Comparison of ENCODE assay signal across 7 mouse cellular contexts in genomic region chr2:152615563-152615962, GRCm38 (mm10). TPM values are rescaled to one million over a fixed set of nuclear protein-coding genes. Genes with fewer than 3 reads are reported as not detected.
DNase-seq lines count a peak whose midpoint lies in the region; ATAC-seq and TF ChIP-seq lines count a peak whose summit lies in the region.

No protein-coding gene starts in this region.

- POLR2A ChIA-PET in Patski (lab: Charles Lee) = no interaction called here

- no peak for TF ChIP-seq POLR2A in cortical plate, adult 2 months (IDR thresholded peaks at IDR 0.05; ENCODE audit: extremely low read depth, insufficient read depth, low read length)
- TF ChIP-seq POLR2A in lung, adult 2 months (IDR thresholded peaks at IDR 0.05; ENCODE audit: borderline replicate concordance, extremely low read depth, low read depth, low read length) = no peak

- no peak overlapping the region for H3K9ac ChIP-seq in heart, embryonic 15.5 days

- CTCF ChIA-PET in Patski (lab: Charles Lee) = interaction anchor here (0.6 to 3.7 kb wide), 19 partner anchors 9 to 168 kb away, joined by 3 to 23 read pairs (median 4); partner anchors contain the start of genes Defb36 and H13

- TF ChIP-seq CTCF in Patski (IDR thresholded peaks at IDR 0.05) = peak; percentile 89
- peak; percentile 89 for TF ChIP-seq CTCF in cortical plate, adult 2 months (IDR thresholded peaks at IDR 0.05; ENCODE audit: extremely low read depth, insufficient read depth, low read length)
- TF ChIP-seq CTCF in lung, adult 2 months (IDR thresholded peaks at IDR 0.05; ENCODE audit: insufficient read depth, low read length) = peak; percentile 61

- H3K4me1 ChIP-seq in cortical plate, adult 2 months (ENCODE audit: control insufficient read depth, insufficient read depth, low read length) = no peaks in the 10 kb centered on the region
- no peaks in the 10 kb centered on the region for H3K4me1 ChIP-seq in heart, embryonic 15.5 days (replicated peaks)
- no peaks in the 10 kb centered on the region for H3K4me1 ChIP-seq in lung, adult 2 months (ENCODE audit: control insufficient read depth, insufficient read depth, low read length)

- no peaks in the 10 kb centered on the region for H3K27me3 ChIP-seq in Patski
- H3K27me3 ChIP-seq in heart, embryonic 15.5 days = no peaks in the 10 kb centered on the region

- no peak overlapping the region for H3K27ac ChIP-seq in cortical plate, adult 2 months (ENCODE audit: insufficient read depth, low read length)
- no peak overlapping the region for H3K27ac ChIP-seq in heart, embryonic 15.5 days

- DNase-seq in CD8-positive naive resting alpha-beta T cell, adult 2 months (ENCODE audit: low read depth in 2 of 2, low spot score in 2 of 2) = peak; percentile 7 to 21
- DNase-seq in Patski (ENCODE audit: low read depth, low spot score) = peak; percentile 31
- DNase-seq in kidney, postnatal 36 days = peak; percentile 66 to 78
- no peak for DNase-seq in lung, adult 2 months
- DNase-seq in ovary, postnatal 36 days (ENCODE audit: low spot score) = peak; percentile 30

- no peaks in the 10 kb centered on the region for H3K9me3 ChIP-seq in heart, embryonic 15.5 days (replicated peaks)

- WGBS in heart, embryonic 15.5 days = 7% methylated on average over 7 of the region's 7 CpGs
- 14% methylated on average over 7 of the region's 7 CpGs for WGBS in lung, adult 2 months

- H3K36me3 ChIP-seq in heart, embryonic 15.5 days = no peaks in the 10 kb centered on the region

- no peak overlapping the region for H3K4me3 ChIP-seq in cortical plate, adult 2 months (ENCODE audit: insufficient read depth, low read length)
- H3K4me3 ChIP-seq in heart, embryonic 15.5 days = no peak overlapping the region
- H3K4me3 ChIP-seq in lung, adult 2 months (replicated peaks; ENCODE audit: extremely low read depth, low read depth, low read length) = no peak overlapping the region

- in situ Hi-C loops in Patski (cut with MboI; ENCODE audit: low pct_unique_long_range_greater_than_20kb) = loop anchor here (5.0 to 10.0 kb wide), 3 partner anchors 42 to 217 kb away; partner anchors contain the start of gene Bcl2l1

- ATAC-seq in Patski = peak; percentile 69
- ATAC-seq in heart, embryonic 15.5 days (replicated peaks; ENCODE audit: insufficient number of reproducible peaks, insufficient read depth, low FRiP score, low read depth) = peak; percentile 66; the same call in 1 of the 2 replicates

- no peak overlapping the region for H3K4me2 ChIP-seq in heart, embryonic 15.5 days

RNA-seq across cellular contexts. Expression of gene Defb25, which starts 7.3 kb away (rescaled TPM):
- polyA plus RNA-seq in Patski (2021) = not detected
- polyA plus RNA-seq in cortical plate, adult 2 months (2012; rRNA removed) = not detected in 2 replicates
- 0.77 and 0.86 TPM in 2 replicates for polyA plus RNA-seq in heart, embryonic 15.5 days (2015; fragmentation: Nextera tagmentation; extraction: Ambion mirVana)
- polyA plus RNA-seq in lung, adult 2 months (2012; rRNA removed) = 1.1 TPM in 1 of 2 replicates, not detected in the other

RNA-seq across cellular contexts. Expression of gene Rem1, which starts 11.2 kb away (rescaled TPM):
- polyA plus RNA-seq in Patski (2021) = not detected
- polyA plus RNA-seq in cortical plate, adult 2 months (2012; rRNA removed) = 0.78 and 0.90 TPM in 2 replicates
- polyA plus RNA-seq in heart, embryonic 15.5 days (2015; fragmentation: Nextera tagmentation; extraction: Ambion mirVana) = 12.1 and 12.7 TPM in 2 replicates
- 12.4 and 16.2 TPM in 2 replicates for polyA plus RNA-seq in lung, adult 2 months (2012; rRNA removed)

RNA-seq across cellular contexts. Expression of gene Defb36, which starts 11.4 kb away (rescaled TPM):
- not detected for polyA plus RNA-seq in Patski (2021)
- polyA plus RNA-seq in cortical plate, adult 2 months (2012; rRNA removed) = not detected in 2 replicates
- not detected in 2 replicates for polyA plus RNA-seq in heart, embryonic 15.5 days (2015; fragmentation: Nextera tagmentation; extraction: Ambion mirVana)
- polyA plus RNA-seq in lung, adult 2 months (2012; rRNA removed) = not detected in 2 replicates

RNA-seq across cellular contexts. Expression of gene Defb45, which starts 16.4 kb away (rescaled TPM):
- not detected for polyA plus RNA-seq in Patski (2021)
- polyA plus RNA-seq in cortical plate, adult 2 months (2012; rRNA removed) = not detected in 2 replicates
- polyA plus RNA-seq in heart, embryonic 15.5 days (2015; fragmentation: Nextera tagmentation; extraction: Ambion mirVana) = not detected in 2 replicates
- not detected in 2 replicates for polyA plus RNA-seq in lung, adult 2 months (2012; rRNA removed)

RNA-seq across cellular contexts. Expression of gene Defb19, which starts 35.5 kb away (rescaled TPM):
- polyA plus RNA-seq in Patski (2021) = not detected
- polyA plus RNA-seq in cortical plate, adult 2 months (2012; rRNA removed) = not detected in 2 replicates
- 0.57 and 0.88 TPM in 2 replicates for polyA plus RNA-seq in heart, embryonic 15.5 days (2015; fragmentation: Nextera tagmentation; extraction: Ambion mirVana)
- not detected in 2 replicates for polyA plus RNA-seq in lung, adult 2 months (2012; rRNA removed)
